Mouse (Mus musculus) G1E (cell line): ENCODE data around the gene Fam83f.

Experiments
- CTCF ChIP-seq: IDR thresholded peaks from 2 replicates; pipeline ENCODE4 v1.5.1; 2012; ENCODE audit warnings: low read depth, low read length, inconsistent platforms, mixed read lengths
- GATA1 ChIP-seq: IDR thresholded peaks from 2 replicates; pipeline ENCODE4 v1.6.1; 2012; ENCODE audit warnings: borderline replicate concordance, low read length, inconsistent platforms, mixed read lengths

DNA sequence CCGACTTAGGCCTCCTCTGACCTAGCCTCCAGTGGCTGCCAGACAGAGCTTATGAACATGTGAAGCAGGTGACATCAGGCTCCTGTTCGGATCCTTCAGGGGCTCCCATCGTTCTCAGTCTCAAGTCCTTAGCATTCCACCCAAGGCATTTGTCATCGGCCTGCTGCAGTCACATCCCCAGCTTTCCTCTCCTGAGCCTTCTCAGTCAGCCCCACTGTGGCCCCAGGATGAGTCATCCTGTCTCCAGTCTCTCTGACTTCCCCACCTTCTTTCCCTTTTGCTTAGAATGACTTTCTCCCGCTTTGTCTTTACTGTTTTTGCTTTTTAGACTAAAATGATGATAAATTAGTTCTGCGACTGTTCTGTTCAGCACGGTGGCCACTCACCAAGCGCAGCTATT lies 17.8 kb upstream of the Fam83f start:
- TF ChIP-seq GATA1 (no peak), CTCF (no peak)
